Mouse (Mus musculus): ENCODE measurements around the gene Rasal2.

Rasal2 gene

DNA sequence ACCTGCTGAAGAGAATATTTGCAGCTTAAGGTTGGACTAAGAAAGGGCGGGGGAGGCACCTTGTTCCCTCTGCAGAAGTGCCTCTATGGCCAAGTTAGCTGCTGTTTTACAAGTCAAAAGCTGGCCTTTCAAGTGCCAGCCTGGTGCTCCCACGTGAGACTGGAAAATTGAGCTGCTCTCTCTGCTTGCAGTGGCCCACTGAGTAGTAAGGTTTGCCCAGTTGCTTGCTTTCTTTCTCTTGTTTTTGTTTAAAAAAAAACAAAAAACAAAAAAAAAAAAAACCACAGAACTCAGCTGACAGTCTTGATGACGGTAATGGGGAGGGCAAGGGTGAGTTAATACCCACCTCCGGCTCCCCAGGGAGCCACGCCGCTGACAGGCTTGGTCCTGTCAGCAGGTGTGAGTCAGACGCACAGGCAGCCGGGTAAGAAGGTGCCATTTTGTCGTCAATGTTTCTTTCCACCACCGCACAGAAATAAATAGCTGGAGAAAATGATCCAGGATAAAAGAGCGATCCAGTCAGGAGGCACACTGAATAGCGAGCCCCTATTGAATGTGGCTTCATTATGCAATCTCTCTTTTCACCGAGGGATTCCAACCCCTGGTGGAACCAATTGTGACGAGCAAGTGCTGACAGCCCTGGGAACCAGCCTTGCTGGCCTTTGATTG lies 27.7 kb upstream of the Rasal2 start:
- DNase-seq (ENCODE audit: extremely low read depth, low read depth) = no peak

GRCm38 (mm10) chr1:157439101-157439500 lies 26.7 kb upstream of the Rasal2 start:
- no peak for DNase-seq (ENCODE audit: extremely low read depth, low read depth)

- DNase-seq (ENCODE audit: extremely low read depth, low read depth) = no peak
Measured at GRCm38 (mm10) chr1:157438290-157438689, 25.9 kb upstream of the Rasal2 start.

- DNase-seq (ENCODE audit: extremely low read depth, low read depth) = no peak
Measured at GRCm38 (mm10) chr1:157435926-157436325, 23.5 kb upstream of the Rasal2 start.

DNA sequence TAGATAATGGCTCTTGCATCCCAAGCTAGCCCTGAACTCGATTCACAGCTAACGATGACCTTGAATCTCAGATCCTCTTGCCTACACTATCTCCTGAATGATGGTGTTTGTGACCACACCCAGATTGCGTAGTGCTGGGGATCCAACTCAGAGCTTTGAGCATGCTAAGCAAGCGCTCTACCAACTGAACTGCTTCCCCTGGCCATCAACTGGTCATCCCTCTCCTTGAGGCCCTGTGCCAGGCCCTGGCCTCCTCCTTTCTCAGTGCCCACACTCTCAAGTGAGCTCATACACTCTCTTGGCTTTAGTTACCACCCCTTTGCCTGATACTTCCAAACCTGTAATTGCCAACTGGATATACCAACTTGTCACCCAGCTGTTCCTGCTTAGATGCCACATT lies 22.0 kb upstream of the Rasal2 start:
- DNase-seq (ENCODE audit: extremely low read depth, low read depth) = no peak

- no peak for DNase-seq (ENCODE audit: extremely low read depth, low read depth)
Measured at GRCm38 (mm10) chr1:157433316-157433715, 20.9 kb upstream of the Rasal2 start.

DNA sequence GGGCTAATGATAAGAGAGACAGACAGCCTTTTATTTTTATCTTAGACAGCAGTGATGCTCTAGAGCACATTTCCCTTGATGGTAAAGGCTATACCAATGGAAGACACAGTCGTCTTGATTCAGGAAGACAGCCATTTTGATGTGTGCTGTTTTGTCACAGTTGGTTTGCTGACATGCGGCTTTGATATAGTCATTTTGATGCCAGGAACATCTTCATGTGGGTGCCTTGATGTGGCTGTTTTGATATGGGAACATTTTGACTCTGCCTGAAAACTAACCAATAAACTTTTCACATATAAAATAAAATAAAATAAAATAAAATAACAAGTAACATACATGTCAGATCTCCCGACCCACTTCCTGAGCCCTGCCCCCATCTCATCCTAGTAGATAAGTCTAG lies 16.0 kb upstream of the Rasal2 start:
- no peak for DNase-seq (ENCODE audit: extremely low read depth, low read depth)

GRCm38 (mm10) chr1:157427604-157428003 lies 15.2 kb upstream of the Rasal2 start:
- DNase-seq (ENCODE audit: extremely low read depth, low read depth) = no peak

DNA sequence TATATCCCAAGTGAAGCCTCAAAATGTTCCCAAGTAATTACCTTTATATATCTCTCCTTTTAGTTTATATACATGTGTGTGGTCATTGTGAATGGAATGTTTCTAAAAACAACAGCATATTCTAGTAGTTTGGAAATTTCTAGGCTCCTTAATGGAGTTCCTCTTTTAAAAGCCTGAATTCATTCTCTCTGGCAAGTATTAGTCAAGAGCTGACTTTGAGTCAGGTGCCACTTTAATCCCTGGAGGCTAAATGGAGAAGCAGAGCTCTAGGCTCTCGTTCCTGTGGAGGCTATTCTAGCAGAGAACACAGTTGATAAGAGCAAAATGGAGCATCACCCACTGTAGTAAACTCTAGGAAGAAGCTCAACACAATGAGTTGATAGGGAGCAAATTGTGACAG lies 14.5 kb upstream of the Rasal2 start:
- DNase-seq (ENCODE audit: extremely low read depth, low read depth) = peak; percentile 29

GRCm38 (mm10) chr1:157425741-157426427 lies 13.5 kb upstream of the Rasal2 start:
- peak; percentile 83 for DNase-seq (ENCODE audit: extremely low read depth, low read depth)

- DNase-seq (ENCODE audit: extremely low read depth, low read depth) = no peak
Measured at GRCm38 (mm10) chr1:157417861-157418260, 5.5 kb upstream of the Rasal2 start.

DNA sequence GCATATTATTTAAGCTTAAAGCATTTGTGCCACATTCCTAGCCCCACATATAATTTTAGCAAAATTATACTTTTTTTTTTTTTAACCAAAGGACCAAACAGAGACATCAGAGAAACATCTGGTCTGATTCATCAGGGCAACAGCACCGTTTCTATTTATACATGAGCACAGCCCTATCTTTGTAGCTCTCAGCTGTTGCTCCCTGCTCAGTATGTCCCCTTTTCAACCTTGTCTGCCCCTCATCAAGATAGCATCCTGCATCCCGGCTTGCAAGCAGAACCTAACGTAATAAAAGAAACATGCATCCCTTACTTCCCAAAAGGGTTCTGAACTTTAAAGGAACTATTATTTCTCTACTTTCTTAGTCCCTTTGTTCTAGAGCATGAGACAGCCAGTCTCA lies 5.0 kb upstream of the Rasal2 start:
- DNase-seq (ENCODE audit: extremely low read depth, low read depth) = no peak

DNA sequence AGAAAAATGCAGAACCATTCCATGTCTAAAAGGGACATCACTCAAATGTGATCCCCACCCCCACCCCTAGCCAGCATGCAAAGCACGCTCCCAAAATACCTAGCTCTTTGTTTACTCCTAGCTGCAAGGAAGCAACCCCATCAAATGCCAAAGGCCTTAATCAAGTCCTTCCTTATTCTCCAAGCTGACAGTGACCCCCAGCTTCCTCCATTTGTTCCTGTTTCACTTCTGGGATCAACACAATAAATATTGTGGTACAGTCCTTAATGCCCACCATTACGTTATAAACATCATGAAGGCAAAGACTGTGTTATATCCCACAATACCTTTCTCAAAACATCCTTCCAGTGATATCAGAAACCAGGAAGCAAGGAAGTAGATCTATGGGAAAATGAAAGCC lies 4.2 kb upstream of the Rasal2 start:
- DNase-seq (ENCODE audit: extremely low read depth, low read depth) = no peak

DNA sequence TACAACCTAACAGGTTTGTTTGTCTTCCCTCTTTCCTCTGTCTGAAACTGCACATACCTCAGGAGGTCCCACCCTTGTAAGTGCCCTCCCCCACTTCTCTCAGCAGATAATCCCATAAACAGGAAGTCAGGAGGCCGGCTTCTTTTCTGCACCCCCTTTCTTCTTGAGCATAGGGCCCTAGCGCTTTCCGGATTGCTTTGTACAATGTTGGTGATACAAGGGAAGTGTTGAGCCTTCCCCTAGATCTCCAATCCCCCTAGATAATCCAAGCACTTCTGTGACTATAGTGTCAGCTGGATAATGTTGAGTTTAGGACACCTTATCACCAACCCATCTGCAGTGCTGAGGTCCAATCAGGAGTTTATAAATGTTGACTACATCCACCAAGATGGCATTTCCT lies 3.4 kb upstream of the Rasal2 start:
- no peak for DNase-seq (ENCODE audit: extremely low read depth, low read depth)

- no peak for DNase-seq (ENCODE audit: extremely low read depth, low read depth)
Measured at GRCm38 (mm10) chr1:157411711-157412380, 549 bp downstream of the Rasal2 start.

DNA sequence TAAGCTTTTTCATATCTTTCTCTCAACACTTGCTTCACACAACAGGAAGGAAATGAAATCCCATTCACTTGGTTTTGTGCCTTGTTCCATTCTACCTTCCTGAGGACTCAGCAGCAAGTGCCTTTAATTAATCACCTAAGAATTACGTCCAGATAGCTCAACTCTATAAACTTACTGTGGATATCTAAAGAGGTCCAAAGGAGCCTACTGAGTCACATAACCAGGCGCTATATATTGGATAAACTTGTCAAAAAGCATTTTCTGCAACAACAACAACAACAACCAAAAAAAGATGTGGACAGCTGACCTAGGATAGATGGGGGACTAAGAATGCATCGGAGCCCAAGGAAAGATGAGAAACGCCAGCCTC lies 1.1 kb downstream of the Rasal2 start:
- no peak for DNase-seq (ENCODE audit: extremely low read depth, low read depth)

GRCm38 (mm10) chr1:157410937-157411336 lies 1.5 kb downstream of the Rasal2 start:
- DNase-seq (ENCODE audit: extremely low read depth, low read depth) = no peak

DNA sequence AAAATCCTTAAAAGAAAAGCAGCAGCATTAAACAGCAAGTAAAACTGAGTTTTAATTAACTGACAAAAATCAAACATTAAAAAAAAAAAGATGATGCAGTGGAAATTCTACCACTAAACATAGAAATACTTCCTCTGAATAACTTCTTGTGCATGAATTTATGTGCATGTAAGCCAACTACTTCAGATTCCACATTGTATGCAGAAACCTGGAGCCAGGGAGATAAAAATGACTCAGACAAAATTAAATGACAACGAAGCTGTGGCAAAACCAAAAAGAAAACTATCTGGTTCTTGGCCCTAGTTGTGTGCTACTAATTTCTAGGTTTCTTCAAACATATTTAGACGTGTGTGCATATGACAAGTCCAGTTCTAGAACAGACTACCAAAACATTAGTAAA lies 2.7 kb downstream of the Rasal2 start:
- DNase-seq (ENCODE audit: extremely low read depth, low read depth) = no peak

GRCm38 (mm10) chr1:157388027-157388426 lies 24.4 kb downstream of the Rasal2 start:
- no peak for DNase-seq (ENCODE audit: extremely low read depth, low read depth)

DNA sequence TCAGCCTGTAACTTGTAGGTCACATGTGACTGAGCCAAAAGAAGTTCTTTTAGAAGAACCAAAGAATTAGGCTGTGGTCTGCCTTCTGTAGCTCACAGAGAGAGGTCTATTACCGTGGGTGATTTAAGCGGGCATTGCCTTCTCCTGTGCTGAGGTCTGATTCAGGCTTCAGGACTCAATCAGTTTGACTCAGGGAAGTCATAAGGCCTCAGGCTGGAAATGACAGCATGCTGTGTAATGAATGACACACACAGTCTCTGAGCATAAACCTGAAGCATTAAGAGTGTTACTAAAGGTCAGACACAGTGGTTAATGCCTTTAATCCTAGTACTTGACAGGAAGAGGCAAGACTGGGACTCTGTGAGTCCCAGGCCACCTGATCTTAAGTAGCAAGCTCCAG lies 31.7 kb downstream of the Rasal2 start:
- no peak for DNase-seq (ENCODE audit: extremely low read depth, low read depth)

- DNase-seq (ENCODE audit: extremely low read depth, low read depth) = peak; percentile 6
Measured at GRCm38 (mm10) chr1:157370397-157370796, 42.0 kb downstream of the Rasal2 start.

DNA sequence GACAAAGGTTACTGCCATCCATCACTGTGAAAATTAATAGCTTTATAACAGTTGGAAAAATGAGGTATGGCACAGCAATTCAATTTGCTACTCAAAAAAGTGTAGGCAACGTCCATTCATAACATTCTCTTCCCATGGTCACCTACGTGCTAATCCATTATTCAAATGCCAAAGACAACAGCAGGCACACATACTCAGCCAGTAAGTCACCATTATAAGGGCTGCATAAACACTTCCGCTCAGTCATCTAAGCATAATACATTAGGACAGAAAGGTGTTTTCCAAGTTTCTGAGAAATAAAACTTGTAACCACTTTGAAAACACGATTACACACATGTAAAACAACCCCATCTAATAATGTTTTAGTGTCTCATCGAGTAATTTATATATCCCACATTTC lies 44.1 kb downstream of the Rasal2 start:
- DNase-seq (ENCODE audit: extremely low read depth, low read depth) = no peak

DNA sequence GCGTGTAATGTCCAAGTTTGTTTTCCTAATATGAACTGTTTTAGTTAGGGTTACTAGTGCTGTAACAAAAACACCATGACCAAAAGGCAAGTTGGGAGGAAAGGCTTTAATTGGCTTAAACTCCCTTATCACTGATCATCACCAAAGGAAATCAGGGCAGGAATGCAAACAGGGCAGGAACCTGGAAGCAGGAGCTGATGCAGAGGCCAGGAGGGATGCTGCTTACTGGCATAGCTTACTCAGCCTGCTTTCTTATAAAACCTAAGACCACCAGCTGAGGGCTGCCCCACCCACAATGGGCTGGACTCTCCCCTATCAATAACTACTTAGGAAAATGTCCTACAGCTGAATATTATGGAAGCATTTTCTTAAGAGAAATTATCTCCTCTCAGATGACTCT lies 65.7 kb downstream of the Rasal2 start:
- no peak for DNase-seq (ENCODE audit: extremely low read depth, low read depth)
